Mouse (Mus musculus) gastrocnemius, adult 18-20 months (tissue): Measurements from ENCODE around the gene Hdhd5. TPM values are rescaled to one million over a fixed set of nuclear protein-coding genes. Genes with fewer than 3 reads are reported as not detected.

Source experiments
- DNase-seq: peaks from one replicate; pipeline ENCODE4 v3.0.0; 2021; ENCODE audit warnings: low spot score
- long read RNA-seq, 2 experiments: library from polyadenylated mRNA; stranded (forward); transcript quantifications; one replicate each; pipeline ENCODE4 v2.0.0; 2021
- total RNA-seq, 2 experiments: library from RNA; stranded (reverse); gene quantifications; 2 replicates each; pipeline ENCODE4 v1.2.3; 2021

Hdhd5 gene
- total RNA-seq, result 10 to 100 TPM; 19.9 to 26.1 TPM
- long read RNA-seq, experiment 1, transcript Hdhd5-201 (8 exons, 1,928 nt), result major isoform, 21 of 29 reads
- long read RNA-seq, experiment 1, partial matches to known transcripts, result 1 of 29 reads
- long read RNA-seq, experiment 1, other reads (novel, unspliced or antisense), result 7 of 29 reads
- long read RNA-seq, experiment 2, transcript Hdhd5-201 (8 exons, 1,928 nt), result major isoform, 23 of 32 reads
- long read RNA-seq, experiment 2, partial matches to known transcripts, result 0 of 32 reads
- long read RNA-seq, experiment 2, other reads (novel, unspliced or antisense), result 9 of 32 reads

GRCm38 (mm10) chr6:120531020-120531965, at the start of gene Hdhd5:
Hdhd5 (minus strand) TSS chr6:120531319.
- peak; percentile 92 for DNase-seq

- no peak for DNase-seq
Measured at GRCm38 (mm10) chr6:120580713-120581015, 49.5 kb upstream of the Hdhd5 start.

- DNase-seq, result peak; percentile 61
Measured at GRCm38 (mm10) chr6:120579831-120580712, 49.0 kb upstream of the Hdhd5 start.

GRCm38 (mm10) chr6:120579110-120579830, 48.2 kb upstream of the Hdhd5 start:
- DNase-seq, result no peak

- DNase-seq, result no peak
Measured at GRCm38 (mm10) chr6:120578471-120578870, 47.4 kb upstream of the Hdhd5 start.

GRCm38 (mm10) chr6:120572372-120572771, 41.3 kb upstream of the Hdhd5 start:
- DNase-seq, result no peak

GRCm38 (mm10) chr6:120568257-120568656, 37.1 kb upstream of the Hdhd5 start:
- DNase-seq, result no peak

- peak; percentile 16 for DNase-seq
Measured at GRCm38 (mm10) chr6:120566911-120567909, 36.1 kb upstream of the Hdhd5 start.

GRCm38 (mm10) chr6:120556641-120557040, 25.5 kb upstream of the Hdhd5 start:
- no peak for DNase-seq

- no peak for DNase-seq
Measured at GRCm38 (mm10) chr6:120555983-120556567, 25.0 kb upstream of the Hdhd5 start.

GRCm38 (mm10) chr6:120555152-120555551, 24.0 kb upstream of the Hdhd5 start:
- DNase-seq, result no peak

GRCm38 (mm10) chr6:120550173-120550572, 19.1 kb upstream of the Hdhd5 start:
- no peak for DNase-seq

GRCm38 (mm10) chr6:120548581-120548980, 17.5 kb upstream of the Hdhd5 start:
- no peak for DNase-seq

GRCm38 (mm10) chr6:120546973-120547372, 15.9 kb upstream of the Hdhd5 start:
- DNase-seq, result no peak

GRCm38 (mm10) chr6:120546292-120546691, 15.2 kb upstream of the Hdhd5 start:
- no peak for DNase-seq

GRCm38 (mm10) chr6:120542061-120542460, 10.9 kb upstream of the Hdhd5 start:
- DNase-seq, result no peak

- no peak for DNase-seq
Measured at GRCm38 (mm10) chr6:120541386-120541785, 10.3 kb upstream of the Hdhd5 start.

- DNase-seq, result peak; percentile 75
Measured at GRCm38 (mm10) chr6:120539781-120540231, 8.7 kb upstream of the Hdhd5 start.

GRCm38 (mm10) chr6:120539132-120539759, 8.1 kb upstream of the Hdhd5 start:
- DNase-seq, result peak; percentile 68
